Mouse (Mus musculus): ENCODE data around the gene 2210408I21Rik. TPM values are rescaled to one million over a fixed set of nuclear protein-coding genes. Genes with fewer than 3 reads are reported as not detected.

2210408I21Rik gene
- polyA plus RNA-seq, 1 experiment = 0.92 TPM

DNA sequence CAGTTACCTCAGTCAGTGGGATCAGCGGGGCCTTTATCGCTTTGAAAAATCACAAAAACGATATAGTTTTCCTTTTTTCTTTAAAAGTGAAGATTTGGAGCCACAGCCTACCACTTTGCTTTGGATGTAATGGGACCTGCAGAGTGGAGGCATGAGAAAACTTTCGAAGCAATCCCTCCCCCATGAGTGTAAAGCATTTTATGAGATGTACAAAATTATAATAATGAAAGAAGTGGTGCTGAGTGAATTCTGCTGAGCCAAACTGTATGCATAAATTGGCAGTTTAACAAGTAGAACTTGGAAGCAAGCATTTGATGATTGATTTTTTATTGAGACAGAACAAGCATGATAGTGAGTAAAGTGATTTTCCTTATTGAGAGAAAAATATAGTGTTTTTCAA is 250.7 kb downstream of the 2210408I21Rik start:
- no peak overlapping the region for H3K27ac ChIP-seq (ENCODE audit: insufficient read depth, low read depth, low read length)
- H3K36me3 ChIP-seq (ENCODE audit: control insufficient read depth, insufficient read depth, low read length) = no peaks in the 10 kb centered on the region
- no peaks in the 10 kb centered on the region for H3K27me3 ChIP-seq (replicated peaks; ENCODE audit: control insufficient read depth, insufficient read depth, low read length)
- no peak overlapping the region for H3K4me3 ChIP-seq (ENCODE audit: insufficient read depth, low read depth, low read length)
- WGBS = 92% methylated on average over 4 of the region's 4 CpGs
- DNase-seq = no peak
- no peak for TF ChIP-seq CTCF (conservative IDR thresholded peaks at IDR 0.05; ENCODE audit: insufficient read depth, insufficient read length, low read depth, low read length)
- H3K4me1 ChIP-seq (ENCODE audit: control insufficient read depth, insufficient read depth, low read length) = no peaks in the 10 kb centered on the region

DNA sequence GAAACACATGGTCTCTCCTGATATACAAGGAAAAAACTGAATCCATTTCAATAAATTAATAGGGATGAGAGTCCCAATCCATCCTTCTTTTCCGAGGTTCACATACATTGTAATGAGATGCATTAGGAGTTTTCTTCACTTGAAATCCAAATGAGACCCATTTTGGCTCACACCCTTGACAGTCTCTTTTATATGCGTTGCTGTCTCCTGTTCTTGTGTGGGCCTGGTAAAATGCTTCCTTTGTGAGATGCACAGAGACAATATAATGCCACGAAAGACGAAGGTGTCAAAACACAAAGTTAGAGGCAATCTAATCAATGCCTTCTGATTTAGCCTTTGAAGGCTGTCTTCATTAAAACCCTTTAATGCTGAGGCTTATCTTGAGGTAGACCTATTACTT is 252.8 kb downstream of the 2210408I21Rik start:
- WGBS = 82% methylated on average over 4 of the region's 4 CpGs
- Histone ChIP-seq H3K4me1 (ENCODE audit: control insufficient read depth, insufficient read depth, low read length) (no peaks in the 10 kb centered on the region), H3K27me3 (replicated peaks; ENCODE audit: control insufficient read depth, insufficient read depth, low read length) (no peaks in the 10 kb centered on the region), H3K4me3 (ENCODE audit: insufficient read depth, low read depth, low read length) (no peak overlapping the region), H3K27ac (ENCODE audit: insufficient read depth, low read depth, low read length) (no peak overlapping the region), H3K36me3 (ENCODE audit: control insufficient read depth, insufficient read depth, low read length) (no peaks in the 10 kb centered on the region)
- no peak for TF ChIP-seq CTCF (conservative IDR thresholded peaks at IDR 0.05; ENCODE audit: insufficient read depth, insufficient read length, low read depth, low read length)
- DNase-seq = no peak

DNA sequence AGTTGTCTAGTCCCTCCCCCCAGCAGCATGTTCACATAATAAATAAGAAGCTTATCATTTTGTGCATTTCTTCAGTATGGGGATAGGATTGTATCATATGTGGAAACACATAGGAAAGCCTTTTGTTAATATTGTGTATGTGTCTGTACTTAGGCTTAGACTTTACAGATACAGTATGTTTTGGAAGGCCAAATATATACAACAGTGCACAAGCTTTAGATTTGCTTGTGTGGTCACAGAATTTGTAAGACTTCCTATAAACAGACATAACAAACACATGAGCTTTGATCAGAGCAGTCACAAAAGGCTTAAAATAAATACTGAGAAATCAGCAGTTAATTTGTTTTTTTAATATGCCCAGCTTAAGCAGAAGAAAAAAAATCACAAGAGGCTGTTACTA is 253.9 kb downstream of the 2210408I21Rik start:
- H3K4me3 ChIP-seq (ENCODE audit: insufficient read depth, low read depth, low read length) = no peak overlapping the region
- TF ChIP-seq CTCF (conservative IDR thresholded peaks at IDR 0.05; ENCODE audit: insufficient read depth, insufficient read length, low read depth, low read length) (no peak), POLR2A (IDR thresholded peaks at IDR 0.05; ENCODE audit: low read depth, low read length) (no peak)
- H3K27ac ChIP-seq (ENCODE audit: insufficient read depth, low read depth, low read length) = no peak overlapping the region
- no peaks in the 10 kb centered on the region for H3K27me3 ChIP-seq (replicated peaks; ENCODE audit: control insufficient read depth, insufficient read depth, low read length)
- DNase-seq = no peak
- no peaks in the 10 kb centered on the region for H3K36me3 ChIP-seq (ENCODE audit: control insufficient read depth, insufficient read depth, low read length)
- no peaks in the 10 kb centered on the region for H3K4me1 ChIP-seq (ENCODE audit: control insufficient read depth, insufficient read depth, low read length)

DNA sequence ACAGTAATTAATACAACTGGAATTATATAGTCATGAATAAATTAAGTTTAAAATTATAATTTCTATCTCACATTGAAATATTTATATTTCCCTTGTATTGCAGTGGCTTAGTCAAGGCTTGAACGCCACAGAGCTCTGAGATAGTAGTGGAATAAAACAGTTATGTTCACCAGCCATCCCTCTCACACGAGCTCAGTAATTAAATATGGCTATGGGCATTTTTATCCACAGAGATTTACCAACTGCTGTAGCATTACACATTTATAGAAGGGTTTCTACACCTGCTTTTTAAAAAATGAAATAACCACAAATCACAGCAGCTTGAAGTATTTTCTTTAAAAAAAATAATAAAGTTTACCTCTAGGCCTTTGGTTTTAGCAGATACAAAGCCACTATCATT is 261.0 kb downstream of the 2210408I21Rik start:
- TF ChIP-seq CTCF (conservative IDR thresholded peaks at IDR 0.05; ENCODE audit: insufficient read depth, insufficient read length, low read depth, low read length) = no peak
- TF ChIP-seq POLR2A (IDR thresholded peaks at IDR 0.05; ENCODE audit: low read depth, low read length) = no peak
- DNase-seq = no peak
- no peaks in the 10 kb centered on the region for H3K36me3 ChIP-seq (ENCODE audit: control insufficient read depth, insufficient read depth, low read length)
- no peaks in the 10 kb centered on the region for H3K4me1 ChIP-seq (ENCODE audit: control insufficient read depth, insufficient read depth, low read length)
- no peak overlapping the region for H3K4me3 ChIP-seq (ENCODE audit: insufficient read depth, low read depth, low read length)
- H3K27ac ChIP-seq (ENCODE audit: insufficient read depth, low read depth, low read length) = no peak overlapping the region
- 78% methylated on average over 2 of the region's 2 CpGs for WGBS
- no peaks in the 10 kb centered on the region for H3K27me3 ChIP-seq (replicated peaks; ENCODE audit: control insufficient read depth, insufficient read depth, low read length)

DNA sequence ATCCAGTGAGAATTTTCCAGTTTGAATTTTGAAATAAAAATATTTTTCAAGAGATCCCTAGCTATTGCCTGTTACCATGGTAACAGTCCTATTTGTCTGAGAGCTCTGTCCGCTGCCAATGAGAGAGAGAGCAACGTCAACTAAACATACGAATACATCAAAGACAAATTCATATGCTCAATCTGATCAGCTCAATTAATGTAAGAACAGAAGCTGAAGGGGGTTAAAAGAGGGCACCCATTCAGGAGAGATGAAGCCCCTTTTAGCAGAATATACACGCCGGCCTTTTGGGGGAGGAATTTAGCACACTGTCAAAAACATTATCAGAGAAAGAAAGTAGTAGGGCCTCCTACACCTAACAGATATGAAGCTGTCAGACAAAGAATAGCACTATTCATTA is 261.6 kb downstream of the 2210408I21Rik start:
- H3K4me1 ChIP-seq (ENCODE audit: control insufficient read depth, insufficient read depth, low read length) = no peaks in the 10 kb centered on the region
- WGBS = 88% methylated on average over 5 of the region's 5 CpGs

DNA sequence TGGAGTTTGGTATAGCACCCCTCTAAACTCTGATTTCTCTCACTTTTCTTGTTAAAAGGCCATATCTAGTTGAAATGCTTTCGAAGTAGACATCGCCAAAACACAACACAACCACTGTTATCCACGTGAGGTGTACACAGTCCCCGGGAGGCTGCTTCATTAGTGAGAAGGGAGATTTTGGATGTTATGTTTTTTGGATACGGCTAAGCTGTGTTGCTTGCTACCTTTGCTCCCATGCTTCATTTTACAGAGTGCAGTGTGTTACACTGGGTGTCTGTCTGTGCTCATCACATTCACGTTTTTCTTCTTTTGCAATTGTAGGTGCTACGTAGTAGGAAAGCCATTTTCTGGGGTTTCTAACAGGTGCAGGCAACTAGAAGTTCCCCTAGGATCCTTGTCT is 262.3 kb downstream of the 2210408I21Rik start:
- no peaks in the 10 kb centered on the region for H3K27me3 ChIP-seq (replicated peaks; ENCODE audit: control insufficient read depth, insufficient read depth, low read length)
- no peak for TF ChIP-seq CTCF (conservative IDR thresholded peaks at IDR 0.05; ENCODE audit: insufficient read depth, insufficient read length, low read depth, low read length)
- TF ChIP-seq POLR2A (IDR thresholded peaks at IDR 0.05; ENCODE audit: low read depth, low read length) = no peak
- WGBS = 91% methylated on average over 7 of the region's 7 CpGs
- no peaks in the 10 kb centered on the region for H3K4me1 ChIP-seq (ENCODE audit: control insufficient read depth, insufficient read depth, low read length)
- H3K4me3 ChIP-seq (ENCODE audit: insufficient read depth, low read depth, low read length) = no peak overlapping the region
- no peak overlapping the region for H3K27ac ChIP-seq (ENCODE audit: insufficient read depth, low read depth, low read length)
- H3K36me3 ChIP-seq (ENCODE audit: control insufficient read depth, insufficient read depth, low read length) = no peaks in the 10 kb centered on the region
- no peak for DNase-seq

More for the DNA sequence above, 261.6 kb downstream of the 2210408I21Rik start:
- Histone ChIP-seq H3K27ac (ENCODE audit: insufficient read depth, low read depth, low read length) (no peak overlapping the region), H3K4me3 (ENCODE audit: insufficient read depth, low read depth, low read length) (no peak overlapping the region), H3K36me3 (ENCODE audit: control insufficient read depth, insufficient read depth, low read length) (no peaks in the 10 kb centered on the region), H3K27me3 (replicated peaks; ENCODE audit: control insufficient read depth, insufficient read depth, low read length) (no peaks in the 10 kb centered on the region)
- TF ChIP-seq CTCF (conservative IDR thresholded peaks at IDR 0.05; ENCODE audit: insufficient read depth, insufficient read length, low read depth, low read length) = no peak
- TF ChIP-seq POLR2A (IDR thresholded peaks at IDR 0.05; ENCODE audit: low read depth, low read length) = no peak
- DNase-seq = no peak

DNA sequence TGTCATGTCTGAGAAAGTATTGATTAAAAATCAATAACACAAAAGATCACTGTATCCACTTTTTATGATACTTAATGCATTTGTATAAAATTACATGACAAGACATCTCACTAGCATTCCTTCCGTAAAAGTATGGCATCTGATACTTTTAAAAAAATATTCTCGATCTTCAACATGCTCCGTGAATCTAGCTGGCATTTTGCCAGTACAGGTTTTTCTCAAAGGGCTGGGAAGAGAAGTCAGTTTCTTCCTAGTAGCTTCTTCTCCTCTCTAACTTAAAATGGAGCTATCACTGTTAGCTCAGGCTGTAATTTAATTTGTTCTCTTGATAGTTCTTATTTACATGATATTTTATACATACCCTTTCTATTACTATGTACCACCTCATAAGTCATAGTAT is 263.1 kb downstream of the 2210408I21Rik start:
- DNase-seq = no peak
- Histone ChIP-seq H3K27ac (ENCODE audit: insufficient read depth, low read depth, low read length) (no peak overlapping the region), H3K36me3 (ENCODE audit: control insufficient read depth, insufficient read depth, low read length) (no peaks in the 10 kb centered on the region), H3K4me3 (ENCODE audit: insufficient read depth, low read depth, low read length) (no peak overlapping the region), H3K4me1 (ENCODE audit: control insufficient read depth, insufficient read depth, low read length) (no peaks in the 10 kb centered on the region), H3K27me3 (replicated peaks; ENCODE audit: control insufficient read depth, insufficient read depth, low read length) (no peaks in the 10 kb centered on the region)
- TF ChIP-seq POLR2A (IDR thresholded peaks at IDR 0.05; ENCODE audit: low read depth, low read length) (no peak), CTCF (conservative IDR thresholded peaks at IDR 0.05; ENCODE audit: insufficient read depth, insufficient read length, low read depth, low read length) (no peak)
- 60% methylated on average over 3 of the region's 3 CpGs for WGBS

DNA sequence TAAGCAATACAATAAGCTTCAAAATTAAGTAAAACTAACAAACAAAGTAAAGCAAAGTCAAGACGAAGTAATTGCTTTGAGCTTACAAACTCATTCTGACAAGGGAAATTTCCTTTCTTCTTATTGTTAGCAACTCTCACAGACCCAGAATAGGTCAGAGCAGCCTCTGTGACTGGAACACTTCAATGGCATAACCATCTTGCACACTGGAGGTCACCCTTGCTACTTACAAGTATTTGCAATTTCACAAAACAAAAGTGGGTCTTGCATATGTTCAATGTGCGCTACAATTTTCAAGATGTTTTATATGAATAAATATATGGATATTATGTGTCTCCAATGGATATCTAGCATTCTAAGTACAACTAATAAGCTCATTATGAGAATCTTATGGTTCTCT is 265.4 kb downstream of the 2210408I21Rik start:
- no peaks in the 10 kb centered on the region for H3K27me3 ChIP-seq (replicated peaks; ENCODE audit: control insufficient read depth, insufficient read depth, low read length)
- no peaks in the 10 kb centered on the region for H3K4me1 ChIP-seq (ENCODE audit: control insufficient read depth, insufficient read depth, low read length)
- WGBS = 74% methylated on average over 2 of the region's 2 CpGs
- no peaks in the 10 kb centered on the region for H3K36me3 ChIP-seq (ENCODE audit: control insufficient read depth, insufficient read depth, low read length)
- no peak overlapping the region for H3K27ac ChIP-seq (ENCODE audit: insufficient read depth, low read depth, low read length)
- no peak for TF ChIP-seq POLR2A (IDR thresholded peaks at IDR 0.05; ENCODE audit: low read depth, low read length)
- no peak for TF ChIP-seq CTCF (conservative IDR thresholded peaks at IDR 0.05; ENCODE audit: insufficient read depth, insufficient read length, low read depth, low read length)
- no peak for DNase-seq
- no peak overlapping the region for H3K4me3 ChIP-seq (ENCODE audit: insufficient read depth, low read depth, low read length)
